Mouse (Mus musculus): Measurements from ENCODE around the gene Spata3. TPM values are rescaled to one million over a fixed set of nuclear protein-coding genes. Genes with fewer than 3 reads are reported as not detected.

The Spata3 gene
- polyA plus RNA-seq, 1 experiment from 2014 or later = 0.35 TPM

- H3K4me3 ChIP-seq = no peak overlapping the region
- H3K4me2 ChIP-seq = no peak overlapping the region
- H3K36me3 ChIP-seq = no peaks in the 10 kb centered on the region
- no peaks in the 10 kb centered on the region for H3K4me1 ChIP-seq (replicated peaks)
- 68% methylated on average over 4 of the region's 4 CpGs for WGBS
- no peak overlapping the region for H3K9ac ChIP-seq
- peaks cover 21% of the 10 kb centered on the region for H3K27me3 ChIP-seq
- H3K9me3 ChIP-seq = peaks cover 6% of the 10 kb centered on the region; the same call in 1 of the 2 replicates
- no peak for ATAC-seq (ENCODE audit: low FRiP score)
- H3K27ac ChIP-seq = no peak overlapping the region
Observed at GRCm38 (mm10) chr1:86040131-86040530, 23.5 kb downstream of the Spata3 start.

- no peak overlapping the region for H3K9ac ChIP-seq
- no peak overlapping the region for H3K4me3 ChIP-seq
- no peak for ATAC-seq (ENCODE audit: low FRiP score)
- no peaks in the 10 kb centered on the region for H3K36me3 ChIP-seq
- peaks cover 6% of the 10 kb centered on the region; the same call in 1 of the 2 replicates for H3K9me3 ChIP-seq
- no peak overlapping the region for H3K27ac ChIP-seq
- H3K27me3 ChIP-seq = peaks cover 27% of the 10 kb centered on the region
- WGBS = 97% methylated on average over 3 of the region's 3 CpGs
- H3K4me2 ChIP-seq = no peak overlapping the region
- 0 out of 2 replicates have a peak, but pooled peaks cover 5% of the 10 kb centered on the region for H3K4me1 ChIP-seq (replicated peaks)
Observed at GRCm38 (mm10) chr1:86040817-86041216, 24.2 kb downstream of the Spata3 start.

GRCm38 (mm10) chr1:86045056-86045455 is 28.4 kb downstream of the Spata3 start:
- ATAC-seq (ENCODE audit: low FRiP score) = no peak
- H3K9me3 ChIP-seq = peaks cover 6% of the 10 kb centered on the region; the same call in 1 of the 2 replicates
- WGBS = 60% methylated on average over 4 of the region's 4 CpGs
- H3K4me2 ChIP-seq = no peak overlapping the region; the same call in 1 of the 2 replicates
- peaks cover 17% of the 10 kb centered on the region for H3K4me1 ChIP-seq (replicated peaks)
- H3K4me3 ChIP-seq = no peak overlapping the region
- H3K27me3 ChIP-seq = peaks cover 62% of the 10 kb centered on the region
- no peak overlapping the region for H3K27ac ChIP-seq
- H3K9ac ChIP-seq = no peak overlapping the region
- no peaks in the 10 kb centered on the region for H3K36me3 ChIP-seq

GRCm38 (mm10) chr1:86045848-86046805 is 29.5 kb downstream of the Spata3 start, which contains the start of gene 2810459M11Rik:
TSS of gene 2810459M11Rik (plus strand) at chr1:86045863.
- peak within 1 kb of the TSS; percentile 80 for H3K9ac ChIP-seq
- WGBS = 1% methylated on average over 109 of the region's 110 CpGs
- H3K4me2 ChIP-seq = peak within 1 kb of the TSS; percentile 95
- H3K36me3 ChIP-seq = no peaks in the 10 kb centered on the region
- peak within 1 kb of the TSS; percentile 66 for H3K4me3 ChIP-seq
- peaks cover 6% of the 10 kb centered on the region; the same call in 1 of the 2 replicates for H3K9me3 ChIP-seq
- peak within 1 kb of the TSS; percentile 40; the same call in 1 of the 2 replicates for H3K27ac ChIP-seq
- peaks cover 62% of the 10 kb centered on the region for H3K27me3 ChIP-seq
- ATAC-seq (ENCODE audit: low FRiP score) = peak; percentile 82
- H3K4me1 ChIP-seq (replicated peaks) = peaks cover 17% of the 10 kb centered on the region

GRCm38 (mm10) chr1:86046833-86047563 is 30.4 kb downstream of the Spata3 start:
- Histone ChIP-seq H3K27me3 (peaks cover 62% of the 10 kb centered on the region), H3K9ac (peak overlapping the region; percentile 80), H3K4me1 (replicated peaks) (peaks cover 17% of the 10 kb centered on the region), H3K9me3 (peaks cover under 1% of the 10 kb centered on the region; the same call in 1 of the 2 replicates), H3K4me3 (peak overlapping the region; percentile 66), H3K4me2 (peak overlapping the region; percentile 95), H3K27ac (no peak overlapping the region), H3K36me3 (no peaks in the 10 kb centered on the region)
- 10% methylated on average over 24 of the region's 24 CpGs for WGBS
- peak; percentile 11; the same call in 1 of the 2 replicates for ATAC-seq (ENCODE audit: low FRiP score)

GRCm38 (mm10) chr1:86048231-86048630 is 31.6 kb downstream of the Spata3 start:
- WGBS = 82% methylated on average over 4 of the region's 4 CpGs
- Histone ChIP-seq H3K4me3 (no peak overlapping the region), H3K9ac (no peak overlapping the region), H3K36me3 (no peaks in the 10 kb centered on the region), H3K4me2 (no peak overlapping the region), H3K4me1 (replicated peaks) (peaks cover 17% of the 10 kb centered on the region), H3K27ac (no peak overlapping the region), H3K27me3 (peaks cover 59% of the 10 kb centered on the region), H3K9me3 (no peaks in the 10 kb centered on the region)
- ATAC-seq (ENCODE audit: low FRiP score) = no peak

- H3K27ac ChIP-seq = no peak overlapping the region
- peaks cover 55% of the 10 kb centered on the region for H3K27me3 ChIP-seq
- H3K4me1 ChIP-seq (replicated peaks) = peaks cover 17% of the 10 kb centered on the region
- no peaks in the 10 kb centered on the region for H3K36me3 ChIP-seq
- H3K9me3 ChIP-seq = no peaks in the 10 kb centered on the region
- H3K9ac ChIP-seq = no peak overlapping the region
- WGBS = 85% methylated on average over 3 of the region's 3 CpGs
- no peak overlapping the region for H3K4me2 ChIP-seq
- H3K4me3 ChIP-seq = no peak overlapping the region
- no peak for ATAC-seq (ENCODE audit: low FRiP score)
Observed at GRCm38 (mm10) chr1:86048744-86049143, 32.1 kb downstream of the Spata3 start.

- Histone ChIP-seq H3K27me3 (peaks cover 9% of the 10 kb centered on the region), H3K4me2 (no peak overlapping the region), H3K9me3 (no peaks in the 10 kb centered on the region), H3K27ac (peak overlapping the region; percentile 45; the same call in 1 of the 2 replicates), H3K4me3 (no peak overlapping the region), H3K9ac (no peak overlapping the region), H3K4me1 (replicated peaks) (0 out of 2 replicates have a peak, but pooled peaks cover 5% of the 10 kb centered on the region), H3K36me3 (no peaks in the 10 kb centered on the region)
- peak; percentile 79 for ATAC-seq (ENCODE audit: low FRiP score)
- WGBS = 73% methylated on average over 12 of the region's 12 CpGs
Observed at GRCm38 (mm10) chr1:86053198-86053921, 36.7 kb downstream of the Spata3 start.

GRCm38 (mm10) chr1:86054943-86055342 is 38.3 kb downstream of the Spata3 start:
- H3K27ac ChIP-seq = no peak overlapping the region
- no peak overlapping the region for H3K9ac ChIP-seq
- no peaks in the 10 kb centered on the region for H3K36me3 ChIP-seq
- WGBS = 48% methylated on average over 3 of the region's 3 CpGs
- H3K4me2 ChIP-seq = no peak overlapping the region
- no peaks in the 10 kb centered on the region for H3K9me3 ChIP-seq
- H3K27me3 ChIP-seq = no peaks in the 10 kb centered on the region
- peaks cover 10% of the 10 kb centered on the region for H3K4me1 ChIP-seq (replicated peaks)
- no peak overlapping the region for H3K4me3 ChIP-seq
- ATAC-seq (ENCODE audit: low FRiP score) = no peak

- no peaks in the 10 kb centered on the region for H3K27me3 ChIP-seq
- H3K4me2 ChIP-seq = no peak overlapping the region
- WGBS = 90% methylated on average over 4 of the region's 4 CpGs
- H3K4me1 ChIP-seq (replicated peaks) = peaks cover 10% of the 10 kb centered on the region
- H3K27ac ChIP-seq = no peak overlapping the region
- H3K4me3 ChIP-seq = no peak overlapping the region
- ATAC-seq (ENCODE audit: low FRiP score) = no peak
- H3K9me3 ChIP-seq = no peaks in the 10 kb centered on the region
- H3K36me3 ChIP-seq = no peaks in the 10 kb centered on the region
- H3K9ac ChIP-seq = no peak overlapping the region
Observed at GRCm38 (mm10) chr1:86056284-86056683, 39.7 kb downstream of the Spata3 start.

GRCm38 (mm10) chr1:86058856-86059769 is 42.5 kb downstream of the Spata3 start:
- H3K4me3 ChIP-seq = peak overlapping the region; percentile 39
- H3K9me3 ChIP-seq = no peaks in the 10 kb centered on the region
- WGBS = 8% methylated on average over 21 of the region's 21 CpGs
- H3K36me3 ChIP-seq = no peaks in the 10 kb centered on the region
- peaks cover 6% of the 10 kb centered on the region for H3K4me1 ChIP-seq (replicated peaks)
- peak overlapping the region; percentile 63 for H3K9ac ChIP-seq
- H3K27me3 ChIP-seq = no peaks in the 10 kb centered on the region
- peak; percentile 83 for ATAC-seq (ENCODE audit: low FRiP score)
- H3K4me2 ChIP-seq = peak overlapping the region; percentile 57
- H3K27ac ChIP-seq = peak overlapping the region; percentile 61

Data from hindbrain, embryonic 13.5 days (tissue).